Mouse (Mus musculus) hindbrain, embryonic 12.5 days (tissue): Measurements from ENCODE around the gene Pmvk. TPM values are rescaled to one million over a fixed set of nuclear protein-coding genes. Genes with fewer than 3 reads are reported as not detected.

Source experiments
- ATAC-seq: fragments of 200-750 bp; cut with Nextera tagmentation; 2 replicates; pipeline ENCODE4 v1.8.0; 2017; ENCODE audit warnings: moderate TSS enrichment; ENCODE audit not compliant: low FRiP score
- H3K27ac ChIP-seq: fragments of 300-500 bp; sonication (generic); 2 replicates; pipeline ENCODE4 v1.5.1; 2016; ENCODE audit warnings: mild to moderate bottlenecking
- H3K27me3 ChIP-seq: fragments of 300-500 bp; sonication (generic); 2 replicates; pipeline ENCODE4 v1.6.1; 2016; ENCODE audit warnings: mild to moderate bottlenecking
- H3K36me3 ChIP-seq: fragments of 300-500 bp; sonication (generic); 2 replicates; pipeline ENCODE4 v1.6.1; 2016; ENCODE audit warnings: mild to moderate bottlenecking
- H3K4me1 ChIP-seq: fragments of 300-500 bp; sonication (generic); 2 replicates; pipeline ENCODE4 v1.6.1; 2016
- H3K4me2 ChIP-seq: fragments of 300-500 bp; sonication (generic); replicated peaks from 2 replicates; pipeline ENCODE4 v1.6.1; 2016; ENCODE audit warnings: mild to moderate bottlenecking
- H3K4me3 ChIP-seq: fragments of 300-500 bp; sonication (generic); 2 replicates; pipeline ENCODE4 v1.5.1; 2016; ENCODE audit warnings: mild to moderate bottlenecking
- H3K9ac ChIP-seq: fragments of 300-500 bp; sonication (generic); 2 replicates; pipeline ENCODE4 v1.6.1; 2016; ENCODE audit warnings: mild to moderate bottlenecking, moderate library complexity
- H3K9me3 ChIP-seq: fragments of 300-500 bp; sonication (generic); replicated peaks from 2 replicates; pipeline ENCODE4 v1.6.1; 2016; ENCODE audit warnings: mild to moderate bottlenecking
- WGBS: fragments of 180-500 bp; shearing (Covaris S2); methylation state at CpG from one replicate; pipeline ENCODE4 v1.1.7; 2016; 5-methylcytosine and 5-hydroxymethylcytosine counted together
- polyA plus RNA-seq: library from polyadenylated mRNA; unstranded; fragments of >200 nt; fragmentation: Nextera tagmentation; extraction: Ambion mirVana; gene quantifications from 2 replicates; pipeline ENCODE4 v1.2.1, GENCODE M21; 2016

Pmvk gene
- polyA plus RNA-seq, 1 experiment from 2014 or later: 74.5 TPM

GRCm38 (mm10) chr3:89492701-89493151 is 38.4 kb downstream of the Pmvk start:
- 32% methylated on average over 8 of the region's 8 CpGs for WGBS
- no peak overlapping the region for H3K9ac ChIP-seq
- H3K4me1 ChIP-seq: peaks cover 10% of the 10 kb centered on the region
- H3K27ac ChIP-seq: no peak overlapping the region; the same call in 1 of the 2 replicates
- no peak overlapping the region for H3K4me3 ChIP-seq
- H3K27me3 ChIP-seq: no peaks in the 10 kb centered on the region; the same call in 1 of the 2 replicates
- H3K36me3 ChIP-seq: no peaks in the 10 kb centered on the region
- no peak for ATAC-seq
- no peaks in the 10 kb centered on the region for H3K9me3 ChIP-seq
- no peak overlapping the region for H3K4me2 ChIP-seq

- Histone ChIP-seq H3K4me1 (peaks cover 10% of the 10 kb centered on the region), H3K9ac (no peak overlapping the region), H3K27ac (no peak overlapping the region), H3K4me2 (no peak overlapping the region), H3K27me3 (no peaks in the 10 kb centered on the region; the same call in 1 of the 2 replicates), H3K4me3 (no peak overlapping the region), H3K9me3 (no peaks in the 10 kb centered on the region), H3K36me3 (no peaks in the 10 kb centered on the region)
- no peak for ATAC-seq
- WGBS: 89% methylated on average over 5 of the region's 5 CpGs
Measured at GRCm38 (mm10) chr3:89494630-89495029, 40.3 kb downstream of the Pmvk start.

- 73% methylated on average over 3 of the region's 3 CpGs for WGBS
- Histone ChIP-seq H3K36me3 (no peaks in the 10 kb centered on the region), H3K4me3 (no peak overlapping the region), H3K27ac (no peak overlapping the region), H3K27me3 (no peaks in the 10 kb centered on the region; the same call in 1 of the 2 replicates), H3K4me1 (peaks cover 10% of the 10 kb centered on the region), H3K9me3 (no peaks in the 10 kb centered on the region), H3K4me2 (no peak overlapping the region), H3K9ac (no peak overlapping the region)
- ATAC-seq: no peak
Measured at GRCm38 (mm10) chr3:89496366-89496765, 42.0 kb downstream of the Pmvk start.

- H3K9ac ChIP-seq: no peak overlapping the region
- no peaks in the 10 kb centered on the region; the same call in 1 of the 2 replicates for H3K9me3 ChIP-seq
- no peak overlapping the region for H3K27ac ChIP-seq
- no peak overlapping the region for H3K4me2 ChIP-seq
- no peak overlapping the region for H3K4me3 ChIP-seq
- no peaks in the 10 kb centered on the region; the same call in none of the 2 replicates for H3K27me3 ChIP-seq
- no peaks in the 10 kb centered on the region for H3K4me1 ChIP-seq
- H3K36me3 ChIP-seq: no peaks in the 10 kb centered on the region
- WGBS: 44% methylated on average over 7 of the region's 7 CpGs
- no peak for ATAC-seq
Measured at GRCm38 (mm10) chr3:89499696-89500095, 45.4 kb downstream of the Pmvk start.

- Histone ChIP-seq H3K4me1 (no peaks in the 10 kb centered on the region), H3K4me3 (no peak overlapping the region), H3K9ac (no peak overlapping the region), H3K27me3 (peaks cover 2% of the 10 kb centered on the region), H3K9me3 (no peaks in the 10 kb centered on the region; the same call in 1 of the 2 replicates), H3K27ac (no peak overlapping the region), H3K4me2 (no peak overlapping the region), H3K36me3 (no peaks in the 10 kb centered on the region)
- ATAC-seq: no peak
Measured at GRCm38 (mm10) chr3:89501486-89501885, 47.1 kb downstream of the Pmvk start.

GRCm38 (mm10) chr3:89502551-89502950 is 48.2 kb downstream of the Pmvk start:
- Histone ChIP-seq H3K4me1 (no peaks in the 10 kb centered on the region), H3K4me3 (no peak overlapping the region), H3K27ac (no peak overlapping the region), H3K9me3 (no peaks in the 10 kb centered on the region; the same call in 1 of the 2 replicates), H3K27me3 (peaks cover 8% of the 10 kb centered on the region), H3K4me2 (no peak overlapping the region), H3K9ac (no peak overlapping the region), H3K36me3 (no peaks in the 10 kb centered on the region)
- 89% methylated on average over 7 of the region's 7 CpGs for WGBS
- ATAC-seq: no peak

- Histone ChIP-seq H3K4me1 (peaks cover 18% of the 10 kb centered on the region), H3K36me3 (no peaks in the 10 kb centered on the region), H3K9ac (no peak overlapping the region), H3K4me2 (no peak overlapping the region), H3K27me3 (peaks cover 24% of the 10 kb centered on the region), H3K4me3 (no peak overlapping the region), H3K9me3 (no peaks in the 10 kb centered on the region), H3K27ac (no peak overlapping the region)
- ATAC-seq: no peak
- WGBS: 36% methylated on average over 9 of the region's 9 CpGs
Measured at GRCm38 (mm10) chr3:89508041-89508440, 53.7 kb downstream of the Pmvk start.

- Histone ChIP-seq H3K27ac (no peak overlapping the region), H3K4me3 (0 out of 2 replicates have a peak overlapping the region, but pooled peaks have one; percentile 5), H3K9me3 (no peaks in the 10 kb centered on the region), H3K9ac (no peak overlapping the region), H3K36me3 (no peaks in the 10 kb centered on the region), H3K4me2 (peak overlapping the region; percentile 43), H3K27me3 (peaks cover 24% of the 10 kb centered on the region), H3K4me1 (peaks cover 18% of the 10 kb centered on the region)
- peak; percentile 50 for ATAC-seq
- WGBS: 21% methylated on average over 4 of the region's 4 CpGs
Measured at GRCm38 (mm10) chr3:89510979-89511378, 56.6 kb downstream of the Pmvk start.

- H3K4me1 ChIP-seq: peaks cover 18% of the 10 kb centered on the region
- no peaks in the 10 kb centered on the region for H3K36me3 ChIP-seq
- no peak overlapping the region; the same call in 1 of the 2 replicates for H3K27ac ChIP-seq
- H3K4me3 ChIP-seq: 0 out of 2 replicates have a peak overlapping the region, but pooled peaks have one; percentile 5
- peaks cover 23% of the 10 kb centered on the region for H3K27me3 ChIP-seq
- peak overlapping the region; percentile 43 for H3K4me2 ChIP-seq
- 0 out of 2 replicates have a peak, but pooled peaks cover 1% of the 10 kb centered on the region for H3K9me3 ChIP-seq
- 18% methylated on average over 15 of the region's 15 CpGs for WGBS
- no peak overlapping the region for H3K9ac ChIP-seq
- ATAC-seq: peak; percentile 67
Measured at GRCm38 (mm10) chr3:89511400-89511799, 57.1 kb downstream of the Pmvk start.

- no peak overlapping the region for H3K9ac ChIP-seq
- H3K27ac ChIP-seq: no peak overlapping the region
- 0 out of 2 replicates have a peak, but pooled peaks cover 3% of the 10 kb centered on the region for H3K9me3 ChIP-seq
- no peak for ATAC-seq
- H3K4me2 ChIP-seq: no peak overlapping the region
- no peak overlapping the region for H3K4me3 ChIP-seq
- H3K4me1 ChIP-seq: peaks cover 18% of the 10 kb centered on the region
- 84% methylated on average over 2 of the region's 2 CpGs for WGBS
- peaks cover 16% of the 10 kb centered on the region for H3K27me3 ChIP-seq
- H3K36me3 ChIP-seq: no peaks in the 10 kb centered on the region
Measured at GRCm38 (mm10) chr3:89512225-89512624, 57.9 kb downstream of the Pmvk start.

GRCm38 (mm10) chr3:89515444-89515843 is 61.1 kb downstream of the Pmvk start:
- WGBS: 74% methylated on average over 11 of the region's 11 CpGs
- H3K4me3 ChIP-seq: no peak overlapping the region
- ATAC-seq: no peak

GRCm38 (mm10) chr3:89516321-89516720 is 62.0 kb downstream of the Pmvk start:
- Histone ChIP-seq H3K4me1 (peaks cover 25% of the 10 kb centered on the region), H3K9me3 (0 out of 2 replicates have a peak, but pooled peaks cover 3% of the 10 kb centered on the region), H3K27me3 (peaks cover 16% of the 10 kb centered on the region), H3K4me3 (no peak overlapping the region), H3K4me2 (no peak overlapping the region), H3K9ac (no peak overlapping the region), H3K36me3 (no peaks in the 10 kb centered on the region), H3K27ac (no peak overlapping the region)
- 96% methylated on average over 5 of the region's 5 CpGs for WGBS
- no peak for ATAC-seq

More at GRCm38 (mm10) chr3:89515444-89515843, 61.1 kb downstream of the Pmvk start:
- Histone ChIP-seq H3K27me3 (peaks cover 8% of the 10 kb centered on the region; the same call in 1 of the 2 replicates), H3K9me3 (0 out of 2 replicates have a peak, but pooled peaks cover 3% of the 10 kb centered on the region), H3K4me2 (no peak overlapping the region), H3K27ac (no peak overlapping the region), H3K9ac (no peak overlapping the region), H3K4me1 (peaks cover 21% of the 10 kb centered on the region), H3K36me3 (no peaks in the 10 kb centered on the region)
